Mouse (Mus musculus): ENCODE results near the gene Zcchc2. TPM values are rescaled to one million over a fixed set of nuclear protein-coding genes. Genes with fewer than 3 reads are reported as not detected.

The Zcchc2 gene
- total RNA-seq, 2 experiments from 2014 or later, result 8.6 to 9.6 TPM

GRCm38 (mm10) chr1:106065679-106066078 lies 75.5 kb downstream of the Zcchc2 start:
- intact Hi-C loops (cut with DNase I), result loop anchor here (10.0 kb wide), 1 partner anchor 749 kb away; no protein-coding TSS in a partner anchor
- no peak for DNase-seq

DNA sequence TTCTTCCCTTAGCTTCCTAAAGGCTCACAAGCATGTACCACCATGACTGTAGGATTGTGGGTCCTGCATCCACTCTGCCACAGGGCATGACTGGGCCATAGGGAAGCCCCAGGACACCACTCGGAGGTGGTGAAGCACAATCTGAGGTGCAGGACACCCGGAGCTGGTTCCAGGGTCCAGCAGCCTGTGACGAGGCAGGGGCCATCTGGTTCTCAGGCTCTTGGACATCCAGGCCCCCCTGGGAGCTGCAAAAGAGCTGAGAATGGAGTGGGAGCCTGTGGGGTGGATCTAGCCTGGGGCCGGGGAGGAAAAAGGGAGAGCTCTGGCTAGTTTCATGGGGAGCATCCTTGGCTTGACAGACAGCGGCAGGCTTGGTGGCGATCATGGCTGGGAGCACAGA lies 77.1 kb downstream of the Zcchc2 start:
- intact Hi-C loops (cut with DNase I), result loop anchor here (10.0 kb wide), 1 partner anchor 747 kb away; no protein-coding TSS in a partner anchor
- DNase-seq, result no peak

DNA sequence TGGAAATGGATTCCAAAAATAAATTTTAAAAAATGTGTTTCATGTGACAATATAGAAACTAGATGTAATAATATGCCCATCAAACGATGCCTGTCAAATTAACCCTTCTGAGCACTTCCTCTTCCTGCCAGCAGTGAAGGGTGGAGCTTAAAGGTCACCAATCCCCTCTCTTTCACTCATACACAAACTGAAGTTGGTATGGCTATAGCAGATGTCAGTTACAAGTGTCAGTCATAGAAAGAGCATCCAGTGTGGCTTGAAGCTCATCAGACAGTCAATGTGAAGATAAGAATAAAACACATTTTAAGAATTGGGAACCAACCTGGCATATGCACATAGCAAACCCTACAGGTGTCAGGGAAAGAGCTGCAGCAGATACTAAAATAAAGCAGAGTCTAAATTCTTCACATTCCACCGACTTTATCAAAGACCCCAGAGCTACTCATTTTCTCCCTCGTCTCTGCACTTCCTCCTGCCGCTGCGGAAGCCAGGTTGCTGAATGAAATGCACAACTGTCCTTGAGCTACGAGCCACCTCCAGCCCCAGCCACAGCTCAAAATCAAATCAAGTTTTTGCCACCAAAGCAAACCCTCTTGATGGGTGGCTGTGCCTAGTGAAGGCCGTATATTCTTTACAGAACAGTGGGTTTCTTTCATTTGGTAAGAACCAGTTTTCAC lies 79.8 kb downstream of the Zcchc2 start:
- no peak for DNase-seq
- intact Hi-C loops (cut with DNase I), result loop anchor here (2.0 to 10.0 kb wide), 3 partner anchors 87 to 745 kb away; no protein-coding TSS in a partner anchor

- DNase-seq, result no peak
- intact Hi-C loops (cut with DNase I), result loop anchor here (2.0 to 5.0 kb wide), 2 partner anchors 86 to 324 kb away; no protein-coding TSS in a partner anchor
Measured at GRCm38 (mm10) chr1:106070814-106071213, 80.6 kb downstream of the Zcchc2 start.

GRCm38 (mm10) chr1:106071237-106072070 lies 81.2 kb downstream of the Zcchc2 start:
- peak; percentile 66 to 73 for DNase-seq
- intact Hi-C loops (cut with DNase I), result loop anchor here (2.0 to 5.0 kb wide), 2 partner anchors 86 to 323 kb away; no protein-coding TSS in a partner anchor

DNA sequence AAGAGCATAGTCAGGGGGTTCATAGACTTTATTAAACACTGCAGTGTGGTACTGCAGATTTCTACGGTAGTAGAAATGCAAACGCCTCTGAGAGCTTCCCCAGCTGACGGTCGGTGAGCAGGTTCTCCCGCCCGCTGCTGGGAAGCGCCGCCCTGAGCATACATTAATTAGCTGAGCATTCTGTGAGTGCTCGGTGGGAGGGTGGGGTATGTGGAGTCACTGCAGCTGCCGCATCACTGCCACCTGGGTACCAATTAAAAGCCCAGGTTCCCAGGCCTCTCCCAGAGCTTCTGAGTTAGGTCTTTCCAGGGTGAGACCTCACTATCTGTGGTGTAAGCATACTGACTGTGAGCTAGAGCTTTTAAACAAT lies 81.8 kb downstream of the Zcchc2 start:
- DNase-seq, result no peak
- intact Hi-C loops (cut with DNase I), result loop anchor here (5.0 kb wide), 1 partner anchor 85 kb away; no protein-coding TSS in a partner anchor

DNA sequence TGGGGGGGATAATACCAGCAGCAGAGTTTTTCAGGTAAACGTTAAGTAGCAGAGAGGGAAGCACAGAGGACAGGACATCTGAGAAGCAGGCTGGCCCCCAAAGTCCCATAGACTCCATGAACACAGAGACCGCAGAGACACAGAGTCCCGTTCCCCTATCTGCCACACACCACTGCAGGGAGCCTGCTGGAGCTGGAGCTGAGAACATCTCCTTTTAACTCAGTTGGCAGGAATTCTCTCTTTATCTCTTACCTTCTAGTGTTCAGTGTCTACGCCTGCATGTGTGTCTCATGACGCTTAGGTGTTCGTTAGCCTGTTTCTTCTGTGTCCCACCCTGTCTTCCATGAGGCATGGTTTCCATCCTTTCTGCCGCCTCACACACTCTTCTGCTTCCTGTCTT lies 83.0 kb downstream of the Zcchc2 start:
- intact Hi-C loops (cut with DNase I), result loop anchor here (5.0 kb wide), 1 partner anchor 84 kb away; no protein-coding TSS in a partner anchor
- DNase-seq, result no peak

- DNase-seq, result no peak
- intact Hi-C loops (cut with DNase I), result loop anchor here (5.0 kb wide), 1 partner anchor 83 kb away; no protein-coding TSS in a partner anchor
Measured at GRCm38 (mm10) chr1:106074141-106074540, 83.9 kb downstream of the Zcchc2 start.

- no peak for DNase-seq
- intact Hi-C loops (cut with DNase I), result loop anchor here (5.0 kb wide), 1 partner anchor 83 kb away; no protein-coding TSS in a partner anchor
Measured at GRCm38 (mm10) chr1:106074656-106075055, 84.5 kb downstream of the Zcchc2 start.

GRCm38 (mm10) chr1:106076641-106077040 lies 86.4 kb downstream of the Zcchc2 start:
- intact Hi-C loops (cut with DNase I), result no loop called here
- no peak for DNase-seq

DNA sequence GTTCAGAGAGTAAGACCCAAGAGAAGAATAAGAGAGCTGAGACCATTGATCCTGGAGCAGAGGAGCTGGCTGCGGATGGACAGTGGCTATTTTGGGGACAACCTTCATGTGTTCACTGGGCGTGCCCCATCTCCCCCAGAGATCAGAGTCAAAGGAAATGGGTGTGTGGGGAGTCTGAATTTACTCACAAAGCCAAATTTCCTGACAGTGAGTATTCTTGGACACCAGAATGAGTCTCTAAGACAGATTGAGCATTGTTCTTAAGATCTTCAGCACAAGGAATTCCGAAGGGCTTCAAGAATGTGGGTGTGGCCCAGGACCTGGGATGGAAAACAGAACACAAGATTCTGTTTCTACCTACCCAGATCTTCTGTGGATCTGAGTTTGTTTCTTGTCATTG lies 87.0 kb downstream of the Zcchc2 start:
- intact Hi-C loops (cut with DNase I), result no loop called here
- no peak for DNase-seq

Other genes starting within 250 kb of the Zcchc2 start
- gene Tnfrsf11a, start 209.7 kb upstream of the Zcchc2 start, total RNA-seq (2021), result under 1 TPM; 0.48 to 0.49 TPM
- 1 to 10 TPM; 6.3 to 6.9 TPM for gene Phlpp1, start 181.3 kb downstream of the Zcchc2 start, total RNA-seq (2021)